Mouse (Mus musculus): ENCODE results near the gene Klk4. TPM values are rescaled to one million over a fixed set of nuclear protein-coding genes. Genes with fewer than 3 reads are reported as not detected.

Klk4 gene
- polyA plus RNA-seq, 1 experiment from 2014 or later = not detected

DNA sequence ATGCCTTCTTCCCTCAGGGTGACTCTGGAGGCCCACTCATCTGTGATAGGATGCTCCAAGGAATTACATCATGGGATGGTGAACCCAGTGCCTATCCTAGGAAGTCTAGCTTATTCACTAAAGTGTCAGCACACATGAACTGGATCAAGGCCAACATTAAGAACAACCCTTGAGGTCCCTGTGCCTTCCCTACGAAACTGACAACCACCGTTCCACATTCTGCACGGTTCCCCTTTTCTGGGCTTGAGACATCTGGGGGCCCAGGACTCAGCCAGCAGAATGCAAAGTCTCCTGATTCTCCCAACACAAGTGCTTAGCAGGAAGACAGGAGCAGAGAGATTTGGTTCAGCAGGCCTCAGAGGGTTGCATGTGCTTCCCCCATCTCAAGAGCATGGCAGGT, 39.6 kb downstream of the Klk4 start:
- Histone ChIP-seq H3K27me3 (no peaks in the 10 kb centered on the region), H3K9me3 (no peaks in the 10 kb centered on the region), H3K27ac (no peak overlapping the region), H3K9ac (replicated peaks) (no peak overlapping the region), H3K4me3 (replicated peaks) (no peak overlapping the region), H3K4me1 (replicated peaks) (no peaks in the 10 kb centered on the region), H3K4me2 (replicated peaks) (no peak overlapping the region), H3K36me3 (no peaks in the 10 kb centered on the region)
- ATAC-seq = no peak
- WGBS = 89% methylated on average over 3 of the region's 3 CpGs

DNA sequence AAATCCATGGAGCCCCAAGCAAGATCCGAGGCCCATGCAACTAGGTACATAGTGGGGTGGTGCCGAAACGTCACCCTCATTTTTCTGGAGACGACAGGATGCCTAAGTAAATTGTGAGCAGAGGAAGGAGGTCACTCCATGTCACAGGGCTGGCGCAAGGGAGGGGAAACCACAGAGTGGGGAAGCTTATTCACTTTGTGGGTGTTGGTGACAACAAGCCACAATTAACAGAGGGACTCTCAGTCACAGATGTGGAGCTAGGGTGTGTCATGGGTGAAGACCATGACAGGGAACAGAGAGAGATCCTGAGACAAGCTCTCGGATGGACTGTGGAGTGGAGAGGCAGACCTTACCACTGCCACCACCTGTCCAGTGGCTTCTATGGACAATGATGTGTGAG, 40.1 kb downstream of the Klk4 start:
- Histone ChIP-seq H3K9ac (replicated peaks) (no peak overlapping the region), H3K4me3 (replicated peaks) (no peak overlapping the region), H3K36me3 (no peaks in the 10 kb centered on the region), H3K4me1 (replicated peaks) (no peaks in the 10 kb centered on the region), H3K27ac (no peak overlapping the region), H3K4me2 (replicated peaks) (no peak overlapping the region), H3K9me3 (no peaks in the 10 kb centered on the region), H3K27me3 (no peaks in the 10 kb centered on the region)
- 89% methylated on average over 6 of the region's 6 CpGs for WGBS
- ATAC-seq = no peak

DNA sequence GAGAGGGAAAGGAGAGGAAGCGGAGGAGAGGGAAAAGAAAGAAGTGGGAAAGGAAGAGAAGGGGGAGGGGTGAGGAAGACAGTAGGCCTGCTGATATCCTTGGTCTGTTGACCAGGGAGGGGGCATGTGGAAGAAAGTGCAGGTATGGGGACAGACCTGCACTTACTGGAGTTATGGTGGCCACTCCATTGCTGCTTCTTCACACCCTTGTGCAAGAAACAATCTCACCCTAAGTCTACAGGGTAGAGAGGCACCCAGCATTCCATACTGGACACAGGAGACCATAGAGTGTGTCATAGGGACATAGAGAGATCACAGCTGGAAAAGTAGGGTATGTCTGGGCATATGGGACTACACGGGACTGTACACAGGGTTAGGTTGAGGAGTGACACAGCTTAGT, 41.0 kb downstream of the Klk4 start:
- no peaks in the 10 kb centered on the region for H3K4me1 ChIP-seq (replicated peaks)
- no peak overlapping the region for H3K9ac ChIP-seq (replicated peaks)
- no peak overlapping the region for H3K4me2 ChIP-seq (replicated peaks)
- WGBS = 82% methylated on average over 2 of the region's 2 CpGs
- H3K9me3 ChIP-seq = no peaks in the 10 kb centered on the region
- no peak overlapping the region for H3K27ac ChIP-seq
- H3K36me3 ChIP-seq = no peaks in the 10 kb centered on the region
- no peak for ATAC-seq
- no peaks in the 10 kb centered on the region for H3K27me3 ChIP-seq
- H3K4me3 ChIP-seq (replicated peaks) = no peak overlapping the region

DNA sequence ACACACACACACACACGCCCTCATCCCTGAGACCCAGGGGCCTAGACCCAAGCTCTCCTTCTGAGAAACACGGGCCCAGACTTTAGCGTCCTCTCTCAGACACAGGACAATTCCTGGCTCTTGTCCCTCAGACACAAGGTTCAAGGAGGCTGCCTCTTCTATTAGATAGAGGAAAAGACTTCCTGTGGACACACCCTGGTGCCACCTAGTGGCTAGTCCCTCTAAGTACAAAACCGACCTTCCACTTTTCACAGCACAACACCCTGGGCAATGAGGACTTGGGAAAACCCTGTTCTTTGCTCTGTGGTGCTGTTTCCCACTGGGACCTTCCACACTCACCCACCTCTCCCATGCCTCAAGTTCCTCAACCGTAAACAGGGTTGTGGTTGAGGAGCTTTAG, 45.0 kb downstream of the Klk4 start:
- Histone ChIP-seq H3K27ac (no peak overlapping the region), H3K9ac (replicated peaks) (no peak overlapping the region), H3K27me3 (no peaks in the 10 kb centered on the region), H3K4me1 (replicated peaks) (no peaks in the 10 kb centered on the region), H3K9me3 (no peaks in the 10 kb centered on the region), H3K4me3 (replicated peaks) (no peak overlapping the region), H3K36me3 (no peaks in the 10 kb centered on the region), H3K4me2 (replicated peaks) (no peak overlapping the region)
- 59% methylated on average over 5 of the region's 5 CpGs for WGBS
- no peak for ATAC-seq

DNA sequence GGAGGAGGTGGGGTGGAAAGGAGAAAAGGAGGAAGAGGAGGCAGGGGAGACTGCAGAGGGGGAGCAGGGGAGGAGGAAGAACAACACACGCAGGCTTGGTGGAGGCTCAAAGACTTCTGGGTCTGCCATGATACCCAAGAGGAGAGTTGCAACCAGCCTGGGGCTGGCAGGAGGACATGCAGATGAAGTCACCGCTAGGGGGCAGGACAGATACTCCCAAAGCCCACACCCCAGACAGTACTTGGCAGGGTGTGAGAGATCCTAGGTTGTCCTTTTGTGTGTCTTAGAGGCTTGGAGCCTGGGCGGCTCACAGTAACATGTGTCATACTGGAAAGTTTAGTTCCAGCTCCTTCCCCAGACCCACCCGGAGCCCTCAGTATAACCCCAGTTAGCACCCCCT, 47.6 kb downstream of the Klk4 start:
- 0 out of 2 replicates have a peak, but pooled peaks have one; percentile 20 for ATAC-seq

DNA sequence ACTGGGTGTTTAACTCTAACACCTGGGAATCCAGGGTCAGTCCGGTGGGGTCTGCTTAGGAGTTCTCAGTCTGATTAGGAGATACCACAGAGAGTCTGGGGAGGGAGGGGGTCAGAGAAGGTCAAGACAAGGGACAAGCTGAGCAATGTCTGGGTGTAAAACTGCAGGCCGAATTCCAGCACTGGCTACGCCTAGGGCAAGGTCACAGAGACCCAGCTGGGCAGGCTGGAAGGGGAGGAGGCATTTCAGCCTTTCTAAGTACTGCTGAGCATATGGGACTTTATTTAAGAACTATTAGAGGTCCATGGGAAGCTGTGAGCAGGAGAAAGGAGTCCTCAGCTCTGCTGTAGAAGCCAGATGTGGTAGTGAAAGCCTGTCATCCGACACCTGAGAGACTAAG, 51.4 kb downstream of the Klk4 start:
- Histone ChIP-seq H3K4me3 (replicated peaks) (no peak overlapping the region), H3K9ac (replicated peaks) (no peak overlapping the region), H3K4me1 (replicated peaks) (no peaks in the 10 kb centered on the region), H3K27ac (no peak overlapping the region), H3K4me2 (replicated peaks) (no peak overlapping the region), H3K27me3 (no peaks in the 10 kb centered on the region), H3K9me3 (no peaks in the 10 kb centered on the region), H3K36me3 (no peaks in the 10 kb centered on the region)
- WGBS = 75% methylated on average over 4 of the region's 4 CpGs
- no peak for ATAC-seq

More for the DNA sequence above, 47.6 kb downstream of the Klk4 start:
- Histone ChIP-seq H3K27ac (no peak overlapping the region), H3K4me3 (replicated peaks) (no peak overlapping the region), H3K36me3 (no peaks in the 10 kb centered on the region), H3K27me3 (no peaks in the 10 kb centered on the region), H3K4me1 (replicated peaks) (no peaks in the 10 kb centered on the region), H3K4me2 (replicated peaks) (no peak overlapping the region), H3K9me3 (no peaks in the 10 kb centered on the region), H3K9ac (replicated peaks) (no peak overlapping the region)
- WGBS = 49% methylated on average over 4 of the region's 4 CpGs

DNA sequence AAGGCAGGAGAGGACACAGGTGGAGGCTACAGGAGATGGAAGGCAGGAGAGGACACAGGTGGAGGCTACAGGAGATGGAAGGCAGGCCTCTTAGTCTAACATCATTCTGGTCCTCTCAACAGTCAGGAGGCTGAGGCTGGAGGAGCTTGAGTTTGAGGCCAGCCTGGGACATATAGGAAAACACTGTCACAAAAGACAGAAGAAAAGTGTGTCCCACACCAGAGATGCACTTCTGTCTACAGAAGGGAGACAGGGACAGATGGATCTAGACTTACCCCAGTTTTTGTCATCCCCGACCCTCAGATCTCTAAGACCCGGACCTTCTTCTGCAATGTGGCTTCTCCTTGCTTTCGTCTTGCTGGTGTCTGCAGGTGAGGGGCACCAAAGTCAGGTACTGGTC, 52.5 kb downstream of the Klk4 start, which contains the start of gene Klk15:
Klk15 (plus strand) TSS at position 301 of the 400 bp plus-strand sequence.
- Histone ChIP-seq H3K27me3 (no peaks in the 10 kb centered on the region), H3K36me3 (no peaks in the 10 kb centered on the region)
- WGBS = 88% methylated on average over 3 of the region's 3 CpGs

DNA sequence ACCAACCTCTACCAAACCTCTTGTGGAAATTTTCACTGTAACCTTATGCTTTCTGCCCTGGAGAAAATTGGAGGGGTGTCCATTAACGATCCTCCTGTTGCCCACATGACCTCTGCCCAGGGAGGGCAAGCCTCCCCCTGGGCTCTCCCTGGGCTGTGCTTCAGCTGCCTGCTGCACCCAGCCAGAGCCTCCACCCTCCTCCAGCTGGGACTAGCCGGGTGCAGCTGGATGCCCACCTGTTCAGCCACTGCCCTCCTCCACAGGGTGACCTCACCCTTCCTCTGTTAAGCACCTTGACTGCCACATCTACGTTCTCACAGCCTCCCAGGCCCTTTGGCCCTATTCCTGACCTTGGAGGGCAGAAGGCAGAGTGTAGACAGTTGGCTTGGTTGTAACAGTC, 53.8 kb downstream of the Klk4 start:
- no peak overlapping the region for H3K4me2 ChIP-seq (replicated peaks)
- H3K4me3 ChIP-seq (replicated peaks) = no peak overlapping the region
- no peaks in the 10 kb centered on the region for H3K9me3 ChIP-seq
- no peak overlapping the region for H3K9ac ChIP-seq (replicated peaks)
- no peaks in the 10 kb centered on the region for H3K27me3 ChIP-seq
- ATAC-seq = no peak
- no peaks in the 10 kb centered on the region for H3K4me1 ChIP-seq (replicated peaks)
- no peaks in the 10 kb centered on the region for H3K36me3 ChIP-seq
- no peak overlapping the region for H3K27ac ChIP-seq
- WGBS = 64% methylated on average over 3 of the region's 3 CpGs

More for the DNA sequence above, 52.5 kb downstream of the Klk4 start, which contains the start of gene Klk15:
- H3K9me3 ChIP-seq = no peaks in the 10 kb centered on the region
- no peak within 1 kb of the TSS for H3K4me2 ChIP-seq (replicated peaks)
- H3K27ac ChIP-seq = no peak within 1 kb of the TSS
- H3K4me1 ChIP-seq (replicated peaks) = no peaks in the 10 kb centered on the region
- no peak for ATAC-seq
- no peak within 1 kb of the TSS for H3K4me3 ChIP-seq (replicated peaks)
- no peak within 1 kb of the TSS for H3K9ac ChIP-seq (replicated peaks)

Other genes with a start within 250 kb of the Klk4 start
- gene Ceacam18, start 246.5 kb upstream of the Klk4 start, polyA plus RNA-seq (2015; fragmentation: Nextera tagmentation; extraction: Ambion mirVana) = not detected in 2 replicates
- gene Siglece, start 221.0 kb upstream of the Klk4 start, polyA plus RNA-seq (2015; fragmentation: Nextera tagmentation; extraction: Ambion mirVana) = 0.24 and 0.28 TPM in 2 replicates
- 20.3 and 21.8 TPM in 2 replicates for gene Ctu1, start 209.1 kb upstream of the Klk4 start, polyA plus RNA-seq (2015; fragmentation: Nextera tagmentation; extraction: Ambion mirVana)
- gene Klk14, start 190.7 kb upstream of the Klk4 start, polyA plus RNA-seq (2015; fragmentation: Nextera tagmentation; extraction: Ambion mirVana) = not detected in 2 replicates
- not detected in 2 replicates for gene Klk13, start 168.6 kb upstream of the Klk4 start, polyA plus RNA-seq (2015; fragmentation: Nextera tagmentation; extraction: Ambion mirVana)
- not detected in 2 replicates for gene Klk12, start 112.3 kb upstream of the Klk4 start, polyA plus RNA-seq (2015; fragmentation: Nextera tagmentation; extraction: Ambion mirVana)
- gene Klk11, start 106.6 kb upstream of the Klk4 start, polyA plus RNA-seq (2015; fragmentation: Nextera tagmentation; extraction: Ambion mirVana) = not detected in 2 replicates
- gene Klk10, start 100.1 kb upstream of the Klk4 start, polyA plus RNA-seq (2015; fragmentation: Nextera tagmentation; extraction: Ambion mirVana) = not detected in 2 replicates
- gene Klk9, start 89.3 kb upstream of the Klk4 start, polyA plus RNA-seq (2015; fragmentation: Nextera tagmentation; extraction: Ambion mirVana) = 0.13 and 0.20 TPM in 2 replicates
- gene Klk8, start 83.6 kb upstream of the Klk4 start, polyA plus RNA-seq (2015; fragmentation: Nextera tagmentation; extraction: Ambion mirVana) = 4.5 and 4.9 TPM in 2 replicates
- not detected in 2 replicates for gene Klk7, start 69.9 kb upstream of the Klk4 start, polyA plus RNA-seq (2015; fragmentation: Nextera tagmentation; extraction: Ambion mirVana)
- not detected in 2 replicates for gene Klk6, start 56.7 kb upstream of the Klk4 start, polyA plus RNA-seq (2015; fragmentation: Nextera tagmentation; extraction: Ambion mirVana)
- not detected in 2 replicates for gene Klk5, start 39.2 kb upstream of the Klk4 start, polyA plus RNA-seq (2015; fragmentation: Nextera tagmentation; extraction: Ambion mirVana)
- gene Klk15, start 52.6 kb downstream of the Klk4 start, polyA plus RNA-seq (2015; fragmentation: Nextera tagmentation; extraction: Ambion mirVana) = not detected in 2 replicates
- not detected in 2 replicates for gene Klk1b8, start 69.5 kb downstream of the Klk4 start, polyA plus RNA-seq (2015; fragmentation: Nextera tagmentation; extraction: Ambion mirVana)
- not detected in 2 replicates for gene Klk1b1, start 85.6 kb downstream of the Klk4 start, polyA plus RNA-seq (2015; fragmentation: Nextera tagmentation; extraction: Ambion mirVana)
- not detected in 2 replicates for gene Klk1b9, start 94.9 kb downstream of the Klk4 start, polyA plus RNA-seq (2015; fragmentation: Nextera tagmentation; extraction: Ambion mirVana)
- not detected in 2 replicates for gene Klk1b11, start 114.7 kb downstream of the Klk4 start, polyA plus RNA-seq (2015; fragmentation: Nextera tagmentation; extraction: Ambion mirVana)
- not detected in 2 replicates for gene Klk1b26, start 131.0 kb downstream of the Klk4 start, polyA plus RNA-seq (2015; fragmentation: Nextera tagmentation; extraction: Ambion mirVana)
- not detected in 2 replicates for gene Klk1b27, start 171.1 kb downstream of the Klk4 start, polyA plus RNA-seq (2015; fragmentation: Nextera tagmentation; extraction: Ambion mirVana)
- gene Klk1b21, start 221.2 kb downstream of the Klk4 start, polyA plus RNA-seq (2015; fragmentation: Nextera tagmentation; extraction: Ambion mirVana) = not detected in 2 replicates
- gene Klk1b22, start 231.5 kb downstream of the Klk4 start, polyA plus RNA-seq (2015; fragmentation: Nextera tagmentation; extraction: Ambion mirVana) = not detected in 2 replicates

All from midbrain, embryonic 13.5 days (tissue).